Mouse (Mus musculus) small intestine, adult 2 months (tissue): ENCODE measurements around the gene Psmb1.

Experiments
- CTCF ChIP-seq: fragments of 200-500 bp; IDR thresholded peaks from 2 replicates; pipeline ENCODE4 v1.5.1; 2012; ENCODE audit warnings: low read depth, mild to moderate bottlenecking, control low read depth, inconsistent platforms, low read length, moderate library complexity, mixed read lengths; ENCODE audit not compliant: insufficient replicate concordance, insufficient read length; ENCODE audit errors: extremely low read depth
- POLR2A ChIP-seq: fragments of 200-500 bp; IDR thresholded peaks from 2 replicates; pipeline ENCODE4 v1.6.1; 2012; ENCODE audit warnings: low read depth, mild to moderate bottlenecking, control low read depth, inconsistent platforms, low read length, moderate library complexity

- TF ChIP-seq POLR2A (no peak), CTCF (no peak)
These were observed 51.7 kb downstream of the Psmb1 start for GRCm38 (mm10) chr17:15447831-15448230.
